Mouse (Mus musculus): ENCODE data around the gene Pls3.
"Not testable (repeated sequence)": the region's sequence is repeated elsewhere in the genome, so short reads cannot be mapped to it uniquely, and the experiment has no call there.

The Pls3 gene

DNA sequence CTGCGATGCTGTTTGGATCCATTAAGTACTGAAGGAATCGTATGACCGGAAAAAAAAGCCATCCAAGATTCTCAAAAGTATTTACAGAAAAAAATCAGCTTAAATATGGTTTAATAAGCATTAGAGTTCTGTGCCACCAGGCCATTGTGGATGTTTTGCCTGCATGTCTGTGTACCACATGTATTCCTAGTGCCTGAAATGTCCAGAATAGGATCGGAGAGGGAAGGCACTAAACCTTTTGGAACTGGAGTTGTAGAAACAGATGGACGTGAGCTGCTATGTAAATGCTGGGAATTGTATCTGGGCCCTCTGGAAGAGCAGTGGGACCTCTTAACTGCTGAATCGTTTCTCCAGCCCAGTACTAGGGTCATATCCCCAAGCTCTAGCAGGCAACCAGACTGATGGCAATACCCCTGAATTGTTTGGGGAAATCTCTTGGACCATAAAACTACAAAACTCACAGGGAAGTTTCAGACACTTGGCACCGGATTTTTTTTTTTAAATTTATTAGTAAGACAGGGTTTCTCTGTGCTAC, 110.1 kb downstream of the Pls3 start:
- DNase-seq (ENCODE audit: low spot score): no peak

DNA sequence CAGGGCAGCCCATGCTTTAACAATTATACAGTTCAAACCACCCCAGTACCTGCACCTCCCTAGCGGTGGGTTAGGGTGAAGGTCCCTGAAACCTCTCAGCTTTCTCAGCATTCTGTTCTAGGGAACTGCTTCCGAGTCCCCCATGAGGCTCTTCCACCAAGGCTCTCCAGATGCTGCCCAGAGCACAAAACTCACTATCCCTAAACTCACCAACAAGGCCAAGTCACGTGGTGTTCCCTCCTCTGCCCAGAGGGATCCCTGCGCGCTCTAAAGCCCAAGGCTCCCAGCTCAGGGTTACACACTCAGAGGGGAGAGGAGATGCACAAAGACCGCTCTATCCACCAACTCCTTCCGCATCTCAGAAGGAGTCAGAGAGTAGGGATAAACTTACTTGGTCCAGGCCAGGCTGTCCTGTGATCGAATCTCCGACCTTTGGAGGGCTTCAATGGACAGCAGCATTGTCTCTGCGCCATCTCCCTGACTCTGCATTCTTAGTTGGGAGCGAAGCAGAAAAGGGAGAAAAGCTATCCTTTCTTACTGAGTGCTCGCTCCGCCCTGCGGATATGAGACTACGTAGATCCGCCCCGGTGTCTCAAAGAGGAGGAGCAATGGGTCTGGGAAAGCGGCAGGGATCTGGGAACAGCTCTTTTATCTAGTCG, 110.7 kb downstream of the Pls3 start:
- DNase-seq (ENCODE audit: low spot score): peak; percentile 41

DNA sequence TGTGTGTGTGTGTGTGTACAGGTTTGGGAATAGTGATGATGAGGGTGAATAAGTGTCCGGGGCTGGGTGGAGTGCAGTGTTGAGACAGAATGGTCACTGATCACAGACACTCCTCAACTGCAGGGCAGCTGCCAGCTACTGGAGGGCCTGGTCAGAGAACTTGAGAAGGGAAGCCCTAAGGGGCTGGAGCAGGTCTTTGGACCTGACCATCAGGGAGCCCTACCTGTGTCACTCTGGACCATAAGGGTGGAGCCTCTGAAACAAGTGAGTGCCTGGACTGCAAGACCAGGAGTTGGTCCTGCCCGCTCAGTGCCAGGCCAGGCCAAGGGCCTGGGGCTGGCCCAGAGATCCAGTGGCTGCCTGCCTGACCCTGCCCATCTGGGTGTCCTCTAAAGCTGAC, 115.5 kb downstream of the Pls3 start:
- not testable (repeated sequence) for DNase-seq (ENCODE audit: low spot score)

DNA sequence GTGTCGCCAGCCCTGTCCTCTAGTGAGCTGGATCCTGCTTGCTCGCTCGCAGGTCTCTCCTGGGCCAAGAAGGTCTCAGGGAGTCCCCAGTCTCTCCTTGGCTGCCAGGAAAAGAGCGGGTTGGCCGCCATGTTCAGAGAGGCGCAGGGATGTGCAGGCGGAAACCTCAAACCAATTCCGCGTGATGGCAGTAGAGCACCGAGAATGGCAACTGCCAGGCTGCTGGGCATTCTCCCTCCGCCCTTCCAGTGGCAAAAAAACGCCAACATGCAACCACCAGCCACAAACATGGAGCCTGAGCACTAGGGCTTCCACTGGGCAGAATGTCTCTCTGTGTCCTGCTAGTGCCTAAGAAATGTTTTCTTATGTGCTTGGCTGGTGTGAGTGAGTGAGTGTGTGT, 115.9 kb downstream of the Pls3 start:
- DNase-seq (ENCODE audit: low spot score): not testable (repeated sequence)

DNA sequence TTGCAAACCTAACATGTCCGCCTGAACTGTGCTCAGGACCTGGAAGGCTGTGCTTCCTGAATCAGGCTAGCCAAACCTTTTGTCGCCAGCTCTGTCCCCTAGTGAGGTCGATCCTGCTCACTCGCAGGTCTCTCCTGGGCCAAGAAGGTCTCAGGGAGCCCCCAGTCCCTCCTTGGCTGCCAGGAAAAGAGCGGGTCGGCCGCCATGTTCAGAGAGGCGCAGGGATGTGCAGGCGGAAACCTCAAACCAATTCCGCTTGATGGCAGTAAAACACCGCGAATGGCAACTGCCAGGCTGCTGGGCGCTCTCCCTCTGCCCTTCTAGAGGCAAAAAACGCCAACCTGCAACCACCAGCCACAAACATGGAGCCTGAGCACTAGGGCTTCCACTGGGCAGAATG, 117.0 kb downstream of the Pls3 start:
- not testable (repeated sequence) for DNase-seq (ENCODE audit: low spot score)

DNA sequence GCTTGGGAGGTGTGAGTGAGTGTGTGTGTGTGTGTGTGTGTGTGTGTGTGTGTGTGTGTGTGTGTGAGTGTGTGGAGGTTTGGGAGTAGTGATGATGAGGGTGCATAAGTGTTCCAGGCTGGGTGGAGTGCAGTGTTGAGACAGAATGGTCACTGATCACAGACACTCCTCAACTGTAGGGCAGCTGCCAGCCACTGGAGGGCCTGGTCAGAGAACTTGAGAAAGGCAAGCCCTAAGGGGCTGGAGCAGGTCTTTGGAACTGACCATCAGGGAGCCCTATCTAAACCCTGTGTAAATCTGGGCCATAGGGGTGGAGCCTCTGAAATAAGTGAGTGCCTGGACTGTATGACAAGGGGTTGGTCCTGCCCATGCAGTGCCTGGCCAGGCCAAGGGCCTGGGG, 120.5 kb downstream of the Pls3 start:
- not testable (repeated sequence) for DNase-seq (ENCODE audit: low spot score)

DNA sequence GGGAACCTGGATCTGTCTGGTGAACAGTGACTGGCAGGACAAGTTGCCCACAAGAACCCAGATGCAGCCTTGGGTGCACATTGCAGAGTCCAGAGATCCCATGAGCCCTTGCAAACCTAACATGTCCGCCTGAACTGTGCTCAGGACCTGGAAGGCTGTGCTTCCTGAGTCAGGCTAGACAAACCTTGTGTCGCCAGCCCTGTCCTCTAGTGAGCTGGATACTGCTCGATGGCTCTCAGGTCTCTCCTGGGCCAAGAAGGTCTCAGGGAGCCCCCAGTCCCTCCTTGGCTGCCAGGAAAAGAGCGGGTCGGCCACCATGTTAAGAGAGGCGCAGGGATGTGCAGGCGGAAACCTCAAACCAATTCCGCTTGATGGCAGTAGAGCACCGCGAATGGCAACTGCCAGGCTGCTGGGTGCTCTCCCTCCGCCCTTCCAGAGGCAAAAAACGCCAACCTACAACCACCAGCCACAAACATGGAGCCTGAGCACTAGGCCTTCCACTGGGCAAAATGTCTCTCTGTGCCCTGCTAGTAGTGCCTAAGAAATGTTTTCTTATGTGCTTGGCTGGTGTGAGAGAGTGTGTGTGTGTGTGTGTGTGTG, 124.8 kb downstream of the Pls3 start:
- not testable (repeated sequence) for DNase-seq (ENCODE audit: low spot score)

DNA sequence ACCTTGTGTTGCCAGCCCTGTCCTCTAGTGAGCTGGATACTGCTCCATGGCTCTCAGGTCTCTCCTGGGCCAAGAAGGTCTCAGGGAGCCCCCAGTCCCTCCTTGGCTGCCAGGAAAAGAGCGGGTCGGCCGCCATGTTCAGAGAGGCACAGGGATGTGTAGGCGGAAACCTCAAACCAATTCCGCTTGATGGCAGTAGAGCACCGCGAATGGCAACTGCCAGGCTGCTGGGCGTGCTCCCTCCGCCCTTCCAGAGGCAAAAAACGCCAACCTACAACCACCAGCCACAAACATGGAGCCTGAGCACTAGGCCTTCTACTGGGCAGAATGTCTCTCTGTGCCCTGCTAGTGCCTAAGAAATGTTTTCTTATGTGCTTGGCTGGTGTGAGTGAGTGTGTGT, 125.7 kb downstream of the Pls3 start:
- not testable (repeated sequence) for DNase-seq (ENCODE audit: low spot score)

DNA sequence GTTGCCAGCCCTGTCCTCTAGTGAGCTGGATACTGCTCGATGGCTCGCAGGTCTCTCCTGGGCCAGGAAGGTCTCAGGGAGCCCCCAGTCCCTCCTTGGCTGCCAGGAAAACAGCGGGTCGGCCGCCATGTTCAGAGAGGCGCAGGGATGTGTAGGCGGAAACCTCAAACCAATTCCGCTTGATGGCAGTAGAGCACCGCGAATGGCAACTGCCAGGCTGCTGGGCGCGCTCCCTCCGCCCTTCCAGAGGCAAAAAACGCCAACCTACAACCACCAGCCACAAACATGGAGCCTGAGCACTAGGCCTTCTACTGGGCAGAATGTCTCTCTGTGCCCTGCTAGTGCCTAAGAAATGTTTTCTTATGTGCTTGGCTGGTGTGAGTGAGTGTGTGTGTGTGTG, 130.5 kb downstream of the Pls3 start:
- DNase-seq (ENCODE audit: low spot score): not testable (repeated sequence)

DNA sequence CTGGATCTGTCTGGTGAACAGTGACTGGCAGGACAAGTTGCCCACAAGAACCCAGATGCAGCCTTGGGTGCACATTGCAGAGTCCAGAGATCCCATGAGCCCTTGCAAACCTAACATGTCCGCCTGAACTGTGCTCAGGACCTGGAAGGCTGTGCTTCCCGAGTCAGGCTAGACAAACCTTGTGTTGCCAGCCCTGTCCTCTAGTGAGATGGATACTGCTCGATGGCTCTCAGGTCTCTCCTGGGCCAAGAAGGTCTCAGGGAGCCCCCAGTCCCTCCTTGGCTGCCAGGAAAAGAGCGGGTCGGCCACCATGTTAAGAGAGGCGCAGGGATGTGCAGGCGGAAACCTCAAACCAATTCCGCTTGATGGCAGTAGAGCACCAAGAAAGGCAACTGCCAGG, 135.5 kb downstream of the Pls3 start:
- not testable (repeated sequence) for DNase-seq (ENCODE audit: low spot score)
